Mouse (Mus musculus): Measurements from ENCODE around the gene Ust. TPM values are rescaled to one million over a fixed set of nuclear protein-coding genes. Genes with fewer than 3 reads are reported as not detected.

Ust gene
- polyA plus RNA-seq, 1 experiment from 2014 or later, result 2.8 TPM

GRCm38 (mm10) chr10:8491909-8492591, 26.6 kb downstream of the Ust start:
- no peak for DNase-seq (ENCODE audit: low spot score)
- Histone ChIP-seq H3K4me1 (peaks cover 7% of the 10 kb centered on the region), H3K27ac (replicated peaks) (no peak overlapping the region), H3K9me3 (replicated peaks) (peaks cover 4% of the 10 kb centered on the region; the same call in 1 of the 2 replicates), H3K36me3 (no peaks in the 10 kb centered on the region), H3K4me3 (no peak overlapping the region), H3K27me3 (ENCODE audit: low read depth, poor library complexity, severe bottlenecking) (no peaks in the 10 kb centered on the region)
- 91% methylated on average over 1 of the region's 1 CpGs for WGBS

DNA sequence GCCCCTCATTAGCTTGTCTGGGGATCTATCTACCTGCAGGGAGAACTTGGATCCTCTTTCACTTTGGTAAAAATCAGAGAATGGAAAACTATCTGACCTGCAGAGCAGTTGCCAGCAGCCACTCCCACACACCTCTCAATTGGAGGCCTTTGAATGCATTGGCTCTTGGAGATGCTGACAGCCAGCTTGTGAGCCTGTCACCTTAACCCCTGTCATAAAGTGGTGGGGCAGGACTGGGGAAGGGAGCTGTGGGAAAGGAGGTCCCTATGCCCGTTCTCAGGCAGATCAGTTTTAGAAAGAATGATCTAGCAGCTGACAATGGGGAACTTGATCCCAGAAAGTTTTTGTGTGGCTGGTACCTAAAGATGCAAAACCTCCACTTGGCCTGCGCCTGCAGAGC, 31.2 kb downstream of the Ust start:
- 76% methylated on average over 2 of the region's 2 CpGs for WGBS
- no peaks in the 10 kb centered on the region for H3K9me3 ChIP-seq (replicated peaks)
- no peak overlapping the region for H3K4me3 ChIP-seq
- H3K27me3 ChIP-seq (ENCODE audit: low read depth, poor library complexity, severe bottlenecking), result no peaks in the 10 kb centered on the region
- no peak overlapping the region for H3K27ac ChIP-seq (replicated peaks)
- H3K4me1 ChIP-seq, result no peaks in the 10 kb centered on the region
- no peaks in the 10 kb centered on the region for H3K36me3 ChIP-seq
- DNase-seq (ENCODE audit: low spot score), result no peak

- WGBS, result 92% methylated on average over 4 of the region's 4 CpGs
- no peaks in the 10 kb centered on the region for H3K27me3 ChIP-seq (ENCODE audit: low read depth, poor library complexity, severe bottlenecking)
These were observed 34.1 kb downstream of the Ust start for GRCm38 (mm10) chr10:8484487-8484886.

DNA sequence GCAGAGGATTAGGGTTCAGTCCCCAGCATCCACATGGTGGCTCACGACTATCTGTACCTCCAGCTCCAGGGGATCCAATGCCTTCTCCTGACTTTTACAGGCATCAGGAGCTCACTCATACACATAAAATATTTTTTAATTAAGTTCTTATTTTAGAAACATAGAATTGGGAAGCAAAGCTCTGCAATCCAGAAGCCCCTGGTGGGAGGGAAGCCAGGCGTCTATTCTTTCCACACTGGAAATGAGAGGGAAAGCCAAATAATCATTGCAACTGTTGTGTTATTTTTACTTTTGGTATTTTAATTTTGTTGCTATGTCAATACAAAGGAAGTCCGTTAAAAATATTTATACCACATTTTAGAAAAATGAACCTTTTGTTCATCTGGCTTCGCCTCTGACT, 35.8 kb downstream of the Ust start:
- Histone ChIP-seq H3K27ac (replicated peaks) (no peak overlapping the region), H3K4me3 (no peak overlapping the region)
- WGBS, result 90% methylated on average over 4 of the region's 4 CpGs

More at GRCm38 (mm10) chr10:8484487-8484886, 34.1 kb downstream of the Ust start:
- H3K9me3 ChIP-seq (replicated peaks), result no peaks in the 10 kb centered on the region
- H3K36me3 ChIP-seq, result no peaks in the 10 kb centered on the region
- H3K4me1 ChIP-seq, result no peaks in the 10 kb centered on the region
- no peak for DNase-seq (ENCODE audit: low spot score)
- H3K27ac ChIP-seq (replicated peaks), result no peak overlapping the region
- no peak overlapping the region for H3K4me3 ChIP-seq

DNA sequence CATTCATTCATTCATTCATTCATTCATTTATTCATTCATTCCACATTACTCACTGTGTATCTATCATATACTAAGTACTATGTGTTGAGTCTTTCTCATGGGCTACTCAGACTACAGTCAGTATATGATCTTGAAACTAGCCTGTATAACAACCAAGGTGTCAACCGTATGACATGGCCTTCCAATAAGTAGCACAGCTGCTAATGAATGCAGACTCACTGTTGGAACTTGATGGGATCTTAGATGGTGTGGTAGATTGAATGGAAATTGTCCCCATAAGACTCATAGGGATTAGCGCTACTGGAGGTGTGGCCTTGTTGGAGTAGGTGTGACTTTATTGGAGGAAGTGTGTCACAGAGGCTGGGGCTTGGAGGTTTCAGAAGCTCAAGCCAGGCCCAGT, 38.8 kb downstream of the Ust start:
- no peak overlapping the region for H3K4me3 ChIP-seq
- DNase-seq (ENCODE audit: low spot score), result no peak
- 92% methylated on average over 2 of the region's 2 CpGs for WGBS
- H3K36me3 ChIP-seq, result no peaks in the 10 kb centered on the region
- no peaks in the 10 kb centered on the region for H3K27me3 ChIP-seq (ENCODE audit: low read depth, poor library complexity, severe bottlenecking)
- no peaks in the 10 kb centered on the region for H3K4me1 ChIP-seq
- H3K27ac ChIP-seq (replicated peaks), result no peak overlapping the region
- H3K9me3 ChIP-seq (replicated peaks), result 0 out of 2 replicates have a peak, but pooled peaks cover 4% of the 10 kb centered on the region

More for the DNA sequence above, 35.8 kb downstream of the Ust start:
- Histone ChIP-seq H3K9me3 (replicated peaks) (no peaks in the 10 kb centered on the region), H3K36me3 (no peaks in the 10 kb centered on the region), H3K27me3 (ENCODE audit: low read depth, poor library complexity, severe bottlenecking) (no peaks in the 10 kb centered on the region), H3K4me1 (no peaks in the 10 kb centered on the region)
- no peak for DNase-seq (ENCODE audit: low spot score)

GRCm38 (mm10) chr10:8477936-8478335, 40.7 kb downstream of the Ust start:
- H3K36me3 ChIP-seq, result no peaks in the 10 kb centered on the region
- no peaks in the 10 kb centered on the region for H3K27me3 ChIP-seq (ENCODE audit: low read depth, poor library complexity, severe bottlenecking)
- DNase-seq (ENCODE audit: low spot score), result no peak
- H3K4me1 ChIP-seq, result no peaks in the 10 kb centered on the region
- H3K9me3 ChIP-seq (replicated peaks), result 0 out of 2 replicates have a peak, but pooled peaks cover 4% of the 10 kb centered on the region
- H3K27ac ChIP-seq (replicated peaks), result no peak overlapping the region
- WGBS, result 90% methylated on average over 8 of the region's 8 CpGs
- no peak overlapping the region for H3K4me3 ChIP-seq

DNA sequence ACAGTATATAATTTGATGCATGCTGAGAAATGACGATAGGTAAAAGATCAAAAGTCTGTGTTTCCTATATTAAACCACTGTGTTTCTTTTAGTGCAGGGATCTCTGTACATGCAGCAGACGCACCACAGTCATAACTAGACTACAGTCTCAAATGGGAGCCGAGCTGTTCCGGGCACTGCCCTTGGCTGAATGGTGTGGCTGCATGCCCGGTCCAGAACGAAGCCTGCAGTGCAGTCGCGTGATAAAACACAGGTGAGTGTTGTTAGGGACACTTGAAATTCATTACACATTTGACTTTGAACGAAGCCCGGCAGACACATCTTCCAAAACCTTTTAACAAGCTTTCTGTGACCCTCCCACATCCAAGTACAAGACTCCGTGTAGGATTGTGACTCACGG, 46.6 kb downstream of the Ust start:
- 95% methylated on average over 12 of the region's 12 CpGs for WGBS
- no peak overlapping the region for H3K27ac ChIP-seq (replicated peaks)
- H3K27me3 ChIP-seq (ENCODE audit: low read depth, poor library complexity, severe bottlenecking), result no peaks in the 10 kb centered on the region
- no peak overlapping the region for H3K4me3 ChIP-seq
- H3K4me1 ChIP-seq, result no peaks in the 10 kb centered on the region
- 0 out of 2 replicates have a peak, but pooled peaks cover 4% of the 10 kb centered on the region for H3K9me3 ChIP-seq (replicated peaks)
- no peak for DNase-seq (ENCODE audit: low spot score)
- H3K36me3 ChIP-seq, result no peaks in the 10 kb centered on the region

DNA sequence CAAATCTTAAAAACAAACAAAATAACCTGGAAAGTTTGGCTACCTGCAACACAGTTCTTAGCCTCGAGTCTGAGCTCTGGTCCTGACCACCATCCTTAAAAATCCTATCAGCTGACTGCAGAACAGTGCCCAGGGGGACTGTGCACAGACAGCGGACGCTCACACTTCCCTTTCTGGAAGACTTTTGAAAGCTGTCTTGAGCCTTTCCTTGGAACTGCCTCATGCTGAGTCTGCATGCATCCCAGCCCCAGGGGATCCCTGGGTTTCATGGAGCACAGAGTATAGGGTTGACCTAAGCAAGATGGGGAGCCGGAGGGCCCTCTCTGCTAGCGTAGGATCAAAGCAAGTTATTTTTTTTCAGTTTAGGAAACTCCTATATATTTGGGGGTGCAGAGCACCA, 47.6 kb downstream of the Ust start:
- WGBS, result 64% methylated on average over 5 of the region's 5 CpGs
- DNase-seq (ENCODE audit: low spot score), result no peak
- H3K27ac ChIP-seq (replicated peaks), result no peak overlapping the region
- no peak overlapping the region for H3K4me3 ChIP-seq
- 0 out of 2 replicates have a peak, but pooled peaks cover 4% of the 10 kb centered on the region for H3K9me3 ChIP-seq (replicated peaks)
- no peaks in the 10 kb centered on the region for H3K27me3 ChIP-seq (ENCODE audit: low read depth, poor library complexity, severe bottlenecking)
- no peaks in the 10 kb centered on the region for H3K4me1 ChIP-seq
- H3K36me3 ChIP-seq, result no peaks in the 10 kb centered on the region

- 82% methylated on average over 3 of the region's 3 CpGs for WGBS
These were observed 49.1 kb downstream of the Ust start for GRCm38 (mm10) chr10:8469516-8469915.

DNA sequence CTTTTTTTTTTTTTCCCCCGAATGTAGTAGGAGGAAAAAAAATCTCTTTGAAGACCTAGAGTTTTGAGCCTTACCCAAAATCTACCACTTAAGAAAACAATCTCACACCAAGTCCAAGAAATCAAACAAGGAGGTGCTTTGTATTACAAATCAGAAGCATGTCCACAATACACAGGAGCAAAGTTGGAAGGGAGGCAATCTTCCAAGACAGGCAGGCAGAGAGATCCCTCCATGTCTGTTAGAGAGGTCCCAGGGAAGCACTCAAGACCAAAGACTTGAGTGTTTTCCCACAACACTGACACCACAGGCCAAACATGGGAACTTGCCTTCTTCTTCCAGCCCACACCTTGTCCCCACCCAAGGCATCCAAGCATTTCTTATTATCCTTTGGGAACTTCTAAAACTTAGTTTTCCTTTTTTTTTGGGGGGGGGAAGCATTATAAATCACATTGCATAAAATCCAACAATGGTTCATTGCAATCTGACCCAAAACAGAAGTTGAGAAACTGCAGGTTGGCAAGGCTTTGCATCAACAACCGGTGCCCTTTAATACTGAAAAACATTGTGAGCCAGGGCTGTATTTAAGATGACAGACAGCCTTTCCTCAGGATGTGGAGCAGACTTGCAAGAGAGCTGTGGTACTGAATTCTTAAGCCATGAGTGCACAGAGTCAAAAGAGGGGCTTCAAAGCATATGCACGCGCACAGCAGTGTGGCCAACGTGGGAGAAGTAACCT, 49.8 kb downstream of the Ust start:
- DNase-seq (ENCODE audit: low spot score), result no peak
- WGBS, result 85% methylated on average over 5 of the region's 5 CpGs
- no peak overlapping the region for H3K4me3 ChIP-seq

More at GRCm38 (mm10) chr10:8469516-8469915, 49.1 kb downstream of the Ust start:
- Histone ChIP-seq H3K9me3 (replicated peaks) (no peaks in the 10 kb centered on the region), H3K27me3 (ENCODE audit: low read depth, poor library complexity, severe bottlenecking) (no peaks in the 10 kb centered on the region), H3K36me3 (no peaks in the 10 kb centered on the region), H3K27ac (replicated peaks) (no peak overlapping the region), H3K4me3 (no peak overlapping the region), H3K4me1 (no peaks in the 10 kb centered on the region)
- no peak for DNase-seq (ENCODE audit: low spot score)

GRCm38 (mm10) chr10:8465918-8466317, 52.7 kb downstream of the Ust start:
- H3K9me3 ChIP-seq (replicated peaks), result no peaks in the 10 kb centered on the region
- H3K4me1 ChIP-seq, result no peaks in the 10 kb centered on the region
- H3K27ac ChIP-seq (replicated peaks), result no peak overlapping the region
- 86% methylated on average over 3 of the region's 3 CpGs for WGBS
- no peaks in the 10 kb centered on the region for H3K36me3 ChIP-seq
- no peak overlapping the region for H3K4me3 ChIP-seq
- H3K27me3 ChIP-seq (ENCODE audit: low read depth, poor library complexity, severe bottlenecking), result no peaks in the 10 kb centered on the region
- DNase-seq (ENCODE audit: low spot score), result no peak

More for the DNA sequence above, 49.8 kb downstream of the Ust start:
- H3K27me3 ChIP-seq (ENCODE audit: low read depth, poor library complexity, severe bottlenecking), result no peaks in the 10 kb centered on the region
- H3K9me3 ChIP-seq (replicated peaks), result no peaks in the 10 kb centered on the region
- no peaks in the 10 kb centered on the region for H3K36me3 ChIP-seq
- no peak overlapping the region for H3K27ac ChIP-seq (replicated peaks)
- no peaks in the 10 kb centered on the region for H3K4me1 ChIP-seq

DNA sequence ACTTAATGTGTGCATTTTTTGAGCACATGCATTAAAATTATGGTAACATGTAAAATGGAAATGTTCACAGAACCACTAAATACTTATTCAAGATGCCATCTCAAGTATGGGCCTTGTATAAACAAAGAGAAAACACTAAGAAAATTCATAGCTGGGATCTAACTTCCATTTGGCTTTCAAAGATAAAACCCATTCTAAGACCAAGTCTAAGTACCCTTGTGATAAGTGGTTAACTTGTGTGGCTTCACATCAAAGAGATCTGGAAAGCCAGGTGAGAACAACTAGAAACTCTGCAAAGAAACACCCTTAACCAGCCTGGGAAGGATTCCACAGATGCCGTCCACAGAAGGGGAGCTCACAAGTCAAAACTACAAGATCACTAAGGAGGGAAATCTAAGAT, 53.4 kb downstream of the Ust start:
- WGBS, result 93% methylated on average over 1 of the region's 1 CpGs
- Histone ChIP-seq H3K4me3 (no peak overlapping the region), H3K27me3 (ENCODE audit: low read depth, poor library complexity, severe bottlenecking) (no peaks in the 10 kb centered on the region), H3K9me3 (replicated peaks) (no peaks in the 10 kb centered on the region), H3K4me1 (no peaks in the 10 kb centered on the region), H3K36me3 (no peaks in the 10 kb centered on the region), H3K27ac (replicated peaks) (no peak overlapping the region)
- DNase-seq (ENCODE audit: low spot score), result no peak

- Histone ChIP-seq H3K36me3 (no peaks in the 10 kb centered on the region), H3K27me3 (ENCODE audit: low read depth, poor library complexity, severe bottlenecking) (no peaks in the 10 kb centered on the region), H3K4me3 (no peak overlapping the region), H3K27ac (replicated peaks) (no peak overlapping the region), H3K4me1 (no peaks in the 10 kb centered on the region), H3K9me3 (replicated peaks) (no peaks in the 10 kb centered on the region)
- DNase-seq (ENCODE audit: low spot score), result no peak
- 88% methylated on average over 5 of the region's 5 CpGs for WGBS
These were observed 57.3 kb downstream of the Ust start for GRCm38 (mm10) chr10:8461372-8461771.
